Mouse (Mus musculus) lung, embryonic 15.5 days (tissue): ENCODE results near the gene Tex14. TPM values are rescaled to one million over a fixed set of nuclear protein-coding genes. Genes with fewer than 3 reads are reported as not detected.
A peak's percentile ranks its signal among the peaks of the same experiment; 100 is the strongest.
"Not testable (repeated sequence)": the region's sequence is repeated elsewhere in the genome, so short reads cannot be mapped to it uniquely, and the experiment has no call there.

Experiments
- ATAC-seq: fragments of 200-750 bp; cut with Nextera tagmentation; 2 replicates; pipeline ENCODE4 v1.8.0; 2017; ENCODE audit warnings: moderate number of reproducible peaks, borderline replicate concordance; ENCODE audit not compliant: low FRiP score, low TSS enrichment; ENCODE audit errors: extremely low read depth
- H3K27ac ChIP-seq: fragments of 300-500 bp; sonication (generic); 2 replicates; pipeline ENCODE4 v1.5.1; 2015; ENCODE audit warnings: moderate library complexity, mild to moderate bottlenecking, inconsistent platforms
- H3K27me3 ChIP-seq: fragments of 300-500 bp; sonication (generic); 2 replicates; pipeline ENCODE4 v1.6.1; 2015; ENCODE audit warnings: inconsistent platforms
- H3K36me3 ChIP-seq: fragments of 300-500 bp; sonication (generic); 2 replicates; pipeline ENCODE4 v1.6.1; 2015; ENCODE audit warnings: inconsistent platforms
- H3K4me1 ChIP-seq: fragments of 300-500 bp; sonication (generic); 2 replicates; pipeline ENCODE4 v1.6.1; 2015; ENCODE audit warnings: inconsistent platforms
- H3K4me2 ChIP-seq: fragments of 300-500 bp; sonication (generic); 2 replicates; pipeline ENCODE4 v1.6.1; 2015; ENCODE audit warnings: inconsistent platforms, mild to moderate bottlenecking, moderate library complexity
- H3K4me3 ChIP-seq: fragments of 300-500 bp; sonication (generic); 2 replicates; pipeline ENCODE4 v1.5.1; 2015; ENCODE audit warnings: mild to moderate bottlenecking, inconsistent platforms
- H3K9ac ChIP-seq: fragments of 300-500 bp; sonication (generic); 2 replicates; pipeline ENCODE4 v1.6.1; 2015; ENCODE audit warnings: inconsistent platforms
- H3K9me3 ChIP-seq: fragments of 300-500 bp; sonication (generic); 2 replicates; pipeline ENCODE4 v1.6.1; 2016; ENCODE audit warnings: inconsistent platforms
- WGBS: fragments of 180-500 bp; shearing (Covaris S2); methylation state at CpG from one replicate; pipeline ENCODE4 v1.1.7; 2015; 5-methylcytosine and 5-hydroxymethylcytosine counted together
- polyA plus RNA-seq: library from polyadenylated mRNA; unstranded; fragments of >200 nt; fragmentation: Nextera tagmentation; extraction: Ambion mirVana; gene quantifications from 2 replicates; pipeline ENCODE4 v1.2.1, GENCODE M21; 2015

Tex14 gene
- polyA plus RNA-seq, 1 experiment from 2014 or later = 0.46 TPM

GRCm38 (mm10) chr11:87453216-87454034, 48.6 kb downstream of the Tex14 start:
- no peak overlapping the region for H3K4me3 ChIP-seq
- 10% methylated on average over 13 of the region's 13 CpGs for WGBS
- no peak overlapping the region for H3K27ac ChIP-seq
- H3K9ac ChIP-seq = no peak overlapping the region
- peaks cover 10% of the 10 kb centered on the region; the same call in 1 of the 2 replicates for H3K4me1 ChIP-seq
- ATAC-seq = no peak
- no peaks in the 10 kb centered on the region for H3K27me3 ChIP-seq
- H3K4me2 ChIP-seq = peak overlapping the region; percentile 27
- H3K9me3 ChIP-seq = no peaks in the 10 kb centered on the region
- H3K36me3 ChIP-seq = no peaks in the 10 kb centered on the region

- WGBS = 76% methylated on average over 2 of the region's 2 CpGs
- Histone ChIP-seq H3K36me3 (no peaks in the 10 kb centered on the region), H3K9ac (no peak overlapping the region), H3K27me3 (no peaks in the 10 kb centered on the region), H3K27ac (no peak overlapping the region), H3K4me1 (peaks cover 10% of the 10 kb centered on the region; the same call in 1 of the 2 replicates), H3K4me3 (no peak overlapping the region), H3K9me3 (no peaks in the 10 kb centered on the region), H3K4me2 (no peak overlapping the region)
- no peak for ATAC-seq
These were observed 49.3 kb downstream of the Tex14 start for GRCm38 (mm10) chr11:87454035-87454690.

- WGBS = 88% methylated on average over 5 of the region's 5 CpGs
- no peak for ATAC-seq
- Histone ChIP-seq H3K27me3 (no peaks in the 10 kb centered on the region), H3K4me3 (no peak overlapping the region), H3K4me1 (peaks cover 7% of the 10 kb centered on the region; the same call in 1 of the 2 replicates), H3K36me3 (no peaks in the 10 kb centered on the region), H3K9me3 (no peaks in the 10 kb centered on the region), H3K27ac (no peak overlapping the region), H3K4me2 (no peak overlapping the region), H3K9ac (no peak overlapping the region)
These were observed 50.7 kb downstream of the Tex14 start for GRCm38 (mm10) chr11:87455573-87455972.

- H3K36me3 ChIP-seq = no peaks in the 10 kb centered on the region
- no peak for ATAC-seq
- 76% methylated on average over 4 of the region's 4 CpGs for WGBS
These were observed 51.1 kb downstream of the Tex14 start for GRCm38 (mm10) chr11:87455984-87456383.

GRCm38 (mm10) chr11:87460566-87460965, 55.7 kb downstream of the Tex14 start:
- 89% methylated on average over 6 of the region's 6 CpGs for WGBS
- Histone ChIP-seq H3K27me3 (no peaks in the 10 kb centered on the region), H3K9ac (no peak overlapping the region), H3K4me2 (no peak overlapping the region), H3K4me1 (peaks cover 4% of the 10 kb centered on the region), H3K4me3 (no peak overlapping the region), H3K27ac (no peak overlapping the region), H3K9me3 (no peaks in the 10 kb centered on the region), H3K36me3 (no peaks in the 10 kb centered on the region)
- no peak for ATAC-seq

More at GRCm38 (mm10) chr11:87455984-87456383, 51.1 kb downstream of the Tex14 start:
- no peak overlapping the region for H3K4me2 ChIP-seq
- H3K9ac ChIP-seq = no peak overlapping the region
- no peak overlapping the region for H3K27ac ChIP-seq
- H3K27me3 ChIP-seq = no peaks in the 10 kb centered on the region
- no peaks in the 10 kb centered on the region for H3K9me3 ChIP-seq
- no peak overlapping the region for H3K4me3 ChIP-seq
- peaks cover 7% of the 10 kb centered on the region; the same call in 1 of the 2 replicates for H3K4me1 ChIP-seq

- H3K9ac ChIP-seq = 0 out of 2 replicates have a peak overlapping the region, but pooled peaks have one; percentile 9
- H3K27ac ChIP-seq = peak overlapping the region; percentile 83
- under 1% methylated on average over 25 of the region's 58 CpGs for WGBS
These were observed 57.1 kb downstream of the Tex14 start for GRCm38 (mm10) chr11:87461780-87462460.

GRCm38 (mm10) chr11:87462461-87463242, 57.8 kb downstream of the Tex14 start:
- no peaks in the 10 kb centered on the region for H3K9me3 ChIP-seq

More at GRCm38 (mm10) chr11:87461780-87462460, 57.1 kb downstream of the Tex14 start:
- H3K36me3 ChIP-seq, H3K27me3 ChIP-seq, H3K9me3 ChIP-seq, H3K4me1 ChIP-seq: not testable (repeated sequence)
- H3K4me3 ChIP-seq = peak overlapping the region; percentile 22
- H3K4me2 ChIP-seq = peak overlapping the region; percentile 51
- ATAC-seq = peak; percentile 99

GRCm38 (mm10) chr11:87463243-87463540, 58.3 kb downstream of the Tex14 start:
- Histone ChIP-seq H3K9me3 (no peaks in the 10 kb centered on the region), H3K4me1 (peaks cover 11% of the 10 kb centered on the region), H3K4me2 (no peak overlapping the region), H3K9ac (no peak overlapping the region), H3K36me3 (no peaks in the 10 kb centered on the region), H3K4me3 (no peak overlapping the region), H3K27ac (no peak overlapping the region), H3K27me3 (no peaks in the 10 kb centered on the region)
- no peak for ATAC-seq
- WGBS = 30% methylated on average over 5 of the region's 5 CpGs

More at GRCm38 (mm10) chr11:87462461-87463242, 57.8 kb downstream of the Tex14 start:
- no peak; the same call in none of the 2 replicates for ATAC-seq
- peak overlapping the region; percentile 83 for H3K27ac ChIP-seq
- no peak overlapping the region for H3K4me2 ChIP-seq
- WGBS = 3% methylated on average over 9 of the region's 9 CpGs
- no peaks in the 10 kb centered on the region for H3K27me3 ChIP-seq
- no peak overlapping the region for H3K9ac ChIP-seq
- H3K4me1 ChIP-seq = peaks cover 7% of the 10 kb centered on the region
- no peak overlapping the region for H3K4me3 ChIP-seq
- no peaks in the 10 kb centered on the region for H3K36me3 ChIP-seq

GRCm38 (mm10) chr11:87463792-87464430, 59.0 kb downstream of the Tex14 start:
- WGBS = 80% methylated on average over 4 of the region's 4 CpGs
- H3K27me3 ChIP-seq, H3K9ac ChIP-seq, H3K4me2 ChIP-seq, H3K36me3 ChIP-seq, H3K4me3 ChIP-seq, ATAC-seq, H3K9me3 ChIP-seq, H3K27ac ChIP-seq: not testable (repeated sequence)
- peaks cover 14% of the 10 kb centered on the region for H3K4me1 ChIP-seq

- no peak for ATAC-seq
- WGBS = 60% methylated on average over 6 of the region's 6 CpGs
- no peak overlapping the region for H3K27ac ChIP-seq
- no peak overlapping the region for H3K9ac ChIP-seq
- no peak overlapping the region for H3K4me3 ChIP-seq
- no peaks in the 10 kb centered on the region for H3K27me3 ChIP-seq
- peaks cover 18% of the 10 kb centered on the region for H3K4me1 ChIP-seq
- H3K4me2 ChIP-seq = no peak overlapping the region
- no peaks in the 10 kb centered on the region for H3K9me3 ChIP-seq
- H3K36me3 ChIP-seq = no peaks in the 10 kb centered on the region
These were observed 61.2 kb downstream of the Tex14 start for GRCm38 (mm10) chr11:87465990-87466593.
